Mouse (Mus musculus) ovary, adult 2 months (tissue): ENCODE data around the gene Man2a1. TPM values are rescaled to one million over a fixed set of nuclear protein-coding genes. Genes with fewer than 3 reads are reported as not detected.

Experiments used
- polyA plus RNA-seq: library from polyadenylated mRNA; depleted of rRNA; stranded (reverse); fragments of >200 nt; gene quantifications from 2 replicates; pipeline ENCODE4 v1.2.3, GENCODE M21; 2012; rRNA removed

Gene Man2a1
- polyA plus RNA-seq, result 15.3 and 16.7 TPM in 2 replicates

GRCm38 (mm10) chr17:64600372-64601090, at the start of gene Man2a1:
Man2a1 (plus strand) TSS chr17:64600736.

Other genes with a start within 250 kb of the Man2a1 start
- gene 4930583I09Rik, start 235.3 kb downstream of the Man2a1 start, polyA plus RNA-seq, result not detected in 2 replicates